Mouse (Mus musculus): ENCODE measurements around the gene Tuba1a. TPM values are rescaled to one million over a fixed set of nuclear protein-coding genes. Genes with fewer than 3 reads are reported as not detected.

Gene Tuba1a
- polyA plus RNA-seq, 1 experiment from 2014 or later, result 1,314 TPM

- H3K27ac ChIP-seq, result peak overlapping the region; percentile 90; the same call in 1 of the 2 replicates
- no peak for ATAC-seq (ENCODE audit: insufficient number of reproducible peaks, insufficient read depth, low FRiP score, low TSS enrichment, low read depth)
- H3K36me3 ChIP-seq, result no peaks in the 10 kb centered on the region
- no peak overlapping the region for H3K9ac ChIP-seq (replicated peaks)
- H3K9me3 ChIP-seq, result no peaks in the 10 kb centered on the region
- no peaks in the 10 kb centered on the region for H3K27me3 ChIP-seq
- peaks cover 51% of the 10 kb centered on the region for H3K4me1 ChIP-seq (replicated peaks)
- peak overlapping the region; percentile 42 for H3K4me3 ChIP-seq (replicated peaks)
- 38% methylated on average over 17 of the region's 17 CpGs for WGBS
- H3K4me2 ChIP-seq, result peak overlapping the region; percentile 67
Measured at GRCm38 (mm10) chr15:98992086-98992912, 38.8 kb upstream of the Tuba1a start.

DNA sequence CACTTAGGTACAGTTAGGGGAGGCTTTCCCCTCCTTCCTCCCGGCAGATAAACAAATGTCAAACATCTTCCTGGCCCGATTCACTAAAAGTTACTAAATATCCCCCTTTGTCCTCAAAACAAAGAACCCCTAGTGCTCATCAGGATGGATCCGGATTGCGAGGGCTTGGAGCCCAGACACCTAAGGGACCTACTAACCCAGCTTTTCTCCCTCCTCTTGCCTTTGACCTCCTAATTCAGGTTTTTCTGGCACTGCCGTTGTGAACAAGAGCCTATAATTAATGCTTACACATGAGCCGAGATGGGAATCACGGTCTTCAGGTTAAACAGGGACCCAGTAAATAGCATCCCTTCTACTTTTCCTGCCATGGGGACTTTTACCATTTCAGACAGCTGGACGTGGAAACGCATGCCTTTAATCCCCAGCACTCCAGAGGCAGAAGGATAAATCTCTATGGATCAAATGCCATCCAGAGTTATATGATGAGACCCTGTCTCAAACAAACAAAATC is 38.1 kb upstream of the Tuba1a start:
- no peak for ATAC-seq (ENCODE audit: insufficient number of reproducible peaks, insufficient read depth, low FRiP score, low TSS enrichment, low read depth)
- H3K9ac ChIP-seq (replicated peaks), result no peak overlapping the region
- no peaks in the 10 kb centered on the region for H3K9me3 ChIP-seq
- H3K36me3 ChIP-seq, result no peaks in the 10 kb centered on the region
- peaks cover 56% of the 10 kb centered on the region for H3K4me1 ChIP-seq (replicated peaks)
- H3K4me2 ChIP-seq, result no peak overlapping the region; the same call in 1 of the 2 replicates
- no peaks in the 10 kb centered on the region for H3K27me3 ChIP-seq
- 38% methylated on average over 9 of the region's 9 CpGs for WGBS
- H3K27ac ChIP-seq, result no peak overlapping the region
- no peak overlapping the region for H3K4me3 ChIP-seq (replicated peaks)

GRCm38 (mm10) chr15:98990669-98991539 is 37.4 kb upstream of the Tuba1a start:
- H3K27me3 ChIP-seq, result no peaks in the 10 kb centered on the region
- peaks cover 63% of the 10 kb centered on the region for H3K4me1 ChIP-seq (replicated peaks)
- H3K4me2 ChIP-seq, result peak overlapping the region; percentile 23; the same call in 1 of the 2 replicates
- no peak overlapping the region for H3K4me3 ChIP-seq (replicated peaks)
- H3K27ac ChIP-seq, result no peak overlapping the region
- peak overlapping the region; percentile 35; the same call in 1 of the 2 replicates for H3K9ac ChIP-seq (replicated peaks)
- 34% methylated on average over 15 of the region's 15 CpGs for WGBS
- ATAC-seq (ENCODE audit: insufficient number of reproducible peaks, insufficient read depth, low FRiP score, low TSS enrichment, low read depth), result no peak
- no peaks in the 10 kb centered on the region for H3K9me3 ChIP-seq
- no peaks in the 10 kb centered on the region for H3K36me3 ChIP-seq

DNA sequence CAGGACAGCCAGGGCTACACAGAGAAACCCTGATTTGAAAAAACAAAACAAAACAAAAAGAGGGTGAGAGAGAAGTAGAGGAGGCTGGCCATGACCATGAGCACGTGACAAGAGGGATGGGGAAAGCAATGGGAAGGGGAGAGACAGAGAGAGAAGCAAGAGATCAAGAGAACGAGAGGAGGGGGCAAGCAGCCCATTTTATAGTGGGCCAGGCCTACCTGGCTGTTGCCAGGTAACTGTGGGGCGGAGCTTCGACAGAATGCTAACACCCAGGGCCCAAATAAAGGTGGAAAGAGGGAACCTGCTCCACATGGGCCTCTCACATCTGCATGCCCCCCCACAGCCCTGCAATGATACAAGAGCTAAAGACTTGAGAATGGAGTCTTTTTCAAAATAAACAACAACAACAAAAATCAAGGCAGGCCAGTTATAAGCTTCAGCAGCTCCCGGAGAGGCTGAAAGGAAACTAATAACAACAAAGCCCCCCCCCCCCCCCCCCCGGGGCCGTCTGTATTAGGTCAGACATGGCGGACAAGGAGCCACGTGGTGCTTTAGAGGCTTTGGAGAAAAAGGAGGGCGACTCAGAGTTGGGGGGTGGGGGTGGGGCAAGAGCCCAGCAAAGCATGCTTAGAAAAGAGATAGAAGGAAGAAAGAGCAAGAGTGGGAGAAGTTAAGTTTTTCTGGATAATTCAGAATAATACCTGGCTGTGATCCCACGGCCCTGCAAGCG is 36.4 kb upstream of the Tuba1a start:
- Histone ChIP-seq H3K36me3 (no peaks in the 10 kb centered on the region), H3K9ac (replicated peaks) (no peak overlapping the region), H3K27me3 (no peaks in the 10 kb centered on the region), H3K9me3 (no peaks in the 10 kb centered on the region), H3K27ac (0 out of 2 replicates have a peak overlapping the region, but pooled peaks have one; percentile 20), H3K4me2 (no peak overlapping the region), H3K4me3 (replicated peaks) (no peak overlapping the region), H3K4me1 (replicated peaks) (peaks cover 74% of the 10 kb centered on the region)
- WGBS, result 42% methylated on average over 11 of the region's 12 CpGs
- ATAC-seq (ENCODE audit: insufficient number of reproducible peaks, insufficient read depth, low FRiP score, low TSS enrichment, low read depth), result no peak

DNA sequence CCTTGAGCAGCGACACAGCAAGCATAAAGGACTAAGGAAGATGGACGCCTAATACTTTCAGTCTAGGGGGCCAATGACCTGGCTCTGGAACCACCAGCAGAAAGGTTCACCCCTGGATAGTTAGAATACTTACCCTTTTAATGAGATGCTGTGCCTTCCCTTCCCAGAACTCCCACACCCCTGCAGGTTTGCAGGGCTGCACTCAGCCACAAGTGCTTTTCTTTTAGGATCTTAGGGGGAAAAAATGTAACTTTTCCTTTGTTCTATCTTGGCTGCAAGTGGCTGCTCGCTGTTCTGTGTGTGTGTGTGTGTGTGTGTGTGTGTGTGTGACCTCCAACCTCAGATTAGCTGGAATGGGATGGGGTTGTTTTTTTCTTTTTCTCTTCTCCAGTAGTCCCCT is 35.3 kb upstream of the Tuba1a start:
- no peak for ATAC-seq (ENCODE audit: insufficient number of reproducible peaks, insufficient read depth, low FRiP score, low TSS enrichment, low read depth)
- H3K36me3 ChIP-seq, result no peaks in the 10 kb centered on the region
- H3K27me3 ChIP-seq, result no peaks in the 10 kb centered on the region
- no peak overlapping the region for H3K4me3 ChIP-seq (replicated peaks)
- no peak overlapping the region for H3K4me2 ChIP-seq
- H3K4me1 ChIP-seq (replicated peaks), result peaks cover 78% of the 10 kb centered on the region
- 73% methylated on average over 3 of the region's 3 CpGs for whole genome bisulfite sequencing
- no peaks in the 10 kb centered on the region for H3K9me3 ChIP-seq
- H3K27ac ChIP-seq, result no peak overlapping the region
- no peak overlapping the region for H3K9ac ChIP-seq (replicated peaks)

GRCm38 (mm10) chr15:98987661-98988181 is 34.2 kb upstream of the Tuba1a start:
- ATAC-seq (ENCODE audit: insufficient number of reproducible peaks, insufficient read depth, low FRiP score, low TSS enrichment, low read depth), result no peak
- Histone ChIP-seq H3K36me3 (no peaks in the 10 kb centered on the region), H3K27me3 (no peaks in the 10 kb centered on the region), H3K4me3 (replicated peaks) (no peak overlapping the region), H3K27ac (peak overlapping the region; percentile 83), H3K9ac (replicated peaks) (no peak overlapping the region), H3K4me1 (replicated peaks) (peaks cover 80% of the 10 kb centered on the region), H3K4me2 (no peak overlapping the region), H3K9me3 (no peaks in the 10 kb centered on the region)
- WGBS, result 47% methylated on average over 8 of the region's 8 CpGs

- no peak for ATAC-seq (ENCODE audit: insufficient number of reproducible peaks, insufficient read depth, low FRiP score, low TSS enrichment, low read depth)
Measured at GRCm38 (mm10) chr15:98987077-98987630, 33.7 kb upstream of the Tuba1a start.

GRCm38 (mm10) chr15:98985982-98986715 is 32.6 kb upstream of the Tuba1a start:
- 39% methylated on average over 12 of the region's 12 CpGs for WGBS
- ATAC-seq (ENCODE audit: insufficient number of reproducible peaks, insufficient read depth, low FRiP score, low TSS enrichment, low read depth), result no peak
- H3K4me1 ChIP-seq (replicated peaks), result peaks cover 64% of the 10 kb centered on the region

More at GRCm38 (mm10) chr15:98987077-98987630, 33.7 kb upstream of the Tuba1a start:
- 29% methylated on average over 7 of the region's 7 CpGs for WGBS
- Histone ChIP-seq H3K27ac (peak overlapping the region; percentile 83), H3K4me3 (replicated peaks) (no peak overlapping the region), H3K9ac (replicated peaks) (peak overlapping the region; percentile 13; the same call in 1 of the 2 replicates), H3K27me3 (no peaks in the 10 kb centered on the region), H3K36me3 (no peaks in the 10 kb centered on the region), H3K9me3 (no peaks in the 10 kb centered on the region), H3K4me2 (no peak overlapping the region), H3K4me1 (replicated peaks) (peaks cover 74% of the 10 kb centered on the region)

GRCm38 (mm10) chr15:98985240-98985981 is 31.9 kb upstream of the Tuba1a start:
- H3K4me3 ChIP-seq (replicated peaks), result peak overlapping the region; percentile 48
- peak overlapping the region; percentile 90 for H3K27ac ChIP-seq
- no peak for ATAC-seq (ENCODE audit: insufficient number of reproducible peaks, insufficient read depth, low FRiP score, low TSS enrichment, low read depth)
- WGBS, result 6% methylated on average over 29 of the region's 29 CpGs
- H3K27me3 ChIP-seq, result no peaks in the 10 kb centered on the region
- peaks cover 57% of the 10 kb centered on the region for H3K4me1 ChIP-seq (replicated peaks)
- H3K9me3 ChIP-seq, result no peaks in the 10 kb centered on the region
- no peaks in the 10 kb centered on the region for H3K36me3 ChIP-seq
- peak overlapping the region; percentile 67 for H3K9ac ChIP-seq (replicated peaks)
- peak overlapping the region; percentile 66 for H3K4me2 ChIP-seq

More at GRCm38 (mm10) chr15:98985982-98986715, 32.6 kb upstream of the Tuba1a start:
- H3K4me3 ChIP-seq (replicated peaks), result peak overlapping the region; percentile 48
- H3K27me3 ChIP-seq, result no peaks in the 10 kb centered on the region
- peak overlapping the region; percentile 90 for H3K27ac ChIP-seq
- peak overlapping the region; percentile 67 for H3K9ac ChIP-seq (replicated peaks)
- H3K9me3 ChIP-seq, result no peaks in the 10 kb centered on the region
- peak overlapping the region; percentile 66 for H3K4me2 ChIP-seq
- H3K36me3 ChIP-seq, result no peaks in the 10 kb centered on the region
